Mouse (Mus musculus): Measurements from ENCODE around the gene Gjd3. TPM values are rescaled to one million over a fixed set of nuclear protein-coding genes. Genes with fewer than 3 reads are reported as not detected.

Gjd3 gene
- polyA plus RNA-seq, 1 experiment from 2014 or later = 0.31 TPM

DNA sequence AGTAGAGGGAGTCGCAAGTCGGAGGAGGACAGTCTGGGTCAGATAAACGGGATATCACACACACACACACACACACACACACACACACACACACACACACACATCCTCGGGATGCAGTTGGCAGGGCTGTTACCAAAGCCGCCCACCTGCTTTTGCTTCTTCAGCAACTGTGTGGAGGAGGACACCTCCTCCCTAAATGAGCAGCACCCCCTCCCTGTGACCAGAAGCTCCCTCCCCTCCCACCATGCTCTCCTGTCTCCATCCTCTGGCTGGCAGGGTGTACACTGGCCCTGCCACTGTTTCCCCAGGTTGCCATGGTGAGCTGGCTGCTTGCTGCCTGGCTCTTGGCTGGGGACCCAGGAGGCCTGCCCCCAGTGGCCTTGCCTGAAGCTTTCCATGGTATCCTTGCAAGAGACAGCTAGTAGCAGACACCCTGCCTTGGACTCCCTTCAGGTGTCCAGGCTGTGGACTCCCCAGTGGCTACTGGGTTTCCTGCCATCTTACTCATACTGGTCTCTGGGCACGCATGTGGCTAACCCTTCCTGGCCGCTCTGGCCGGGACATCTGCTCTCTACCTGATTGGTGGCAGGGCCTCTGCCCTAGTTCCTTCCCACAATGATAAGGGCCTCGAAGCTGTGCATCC lies 16.2 kb downstream of the Gjd3 start:
- Histone ChIP-seq H3K4me3 (ENCODE audit: low read length) (no peak overlapping the region), H3K27ac (ENCODE audit: low read length) (no peak overlapping the region), H3K9ac (ENCODE audit: low read length) (no peak overlapping the region), H3K27me3 (ENCODE audit: control insufficient read depth, insufficient read depth, low read depth, low read length) (no peaks in the 10 kb centered on the region), H3K4me1 (replicated peaks; ENCODE audit: control insufficient read depth, insufficient read depth, low read length) (peaks cover 94% of the 10 kb centered on the region), H3K9me3 (ENCODE audit: control insufficient read depth, low read length) (no peaks in the 10 kb centered on the region), H3K36me3 (ENCODE audit: control insufficient read depth, insufficient read depth, low read length) (peaks cover 26% of the 10 kb centered on the region), H3K4me2 (ENCODE audit: low read depth, low read length) (peak overlapping the region; percentile 20; the same call in 1 of the 2 replicates)
- 48% methylated on average over 9 of the region's 9 CpGs for WGBS
- ATAC-seq (ENCODE audit: low read depth) = no peak

DNA sequence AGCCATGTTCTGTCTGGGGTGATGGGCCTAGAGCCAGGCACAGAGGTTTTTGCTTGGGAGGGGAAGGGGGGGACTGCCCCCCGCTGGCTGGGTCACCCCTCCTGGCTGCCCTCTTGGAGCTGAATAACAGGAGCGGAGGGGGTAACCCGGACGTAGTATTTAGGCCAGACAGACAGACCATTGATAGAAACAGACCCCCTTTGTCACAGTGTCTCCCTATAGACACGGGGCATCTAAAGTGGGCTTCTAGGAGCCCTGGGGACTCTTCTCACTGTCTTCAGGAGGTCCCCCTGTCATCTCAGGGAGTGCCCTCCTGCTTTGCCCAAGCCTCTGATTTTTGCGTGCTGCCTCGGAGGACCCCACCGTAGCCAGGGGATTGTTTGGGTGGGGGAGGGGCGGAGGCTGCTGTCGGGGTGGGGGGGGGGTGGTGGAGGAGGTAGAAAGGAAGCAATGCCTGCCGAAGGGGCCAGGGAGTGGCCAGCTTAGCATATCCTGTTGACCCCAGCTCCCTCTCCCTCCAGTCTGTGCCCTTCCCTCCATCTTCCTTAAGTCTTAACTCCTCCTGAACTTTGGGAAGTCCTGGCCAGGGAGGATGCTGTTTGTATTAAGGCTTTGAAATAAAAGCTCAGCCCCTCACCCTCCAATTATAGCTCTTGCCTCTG lies 17.3 kb downstream of the Gjd3 start:
- H3K4me3 ChIP-seq (ENCODE audit: low read length) = peak overlapping the region; percentile 76
- peak overlapping the region; percentile 57 for H3K9ac ChIP-seq (ENCODE audit: low read length)
- H3K4me2 ChIP-seq (ENCODE audit: low read depth, low read length) = peak overlapping the region; percentile 100
- peaks cover 87% of the 10 kb centered on the region for H3K4me1 ChIP-seq (replicated peaks; ENCODE audit: control insufficient read depth, insufficient read depth, low read length)
- 9% methylated on average over 11 of the region's 11 CpGs for WGBS
- H3K27ac ChIP-seq (ENCODE audit: low read length) = peak overlapping the region; percentile 95
- H3K36me3 ChIP-seq (ENCODE audit: control insufficient read depth, insufficient read depth, low read length) = peaks cover 20% of the 10 kb centered on the region
- ATAC-seq (ENCODE audit: low read depth) = no peak
- no peaks in the 10 kb centered on the region for H3K9me3 ChIP-seq (ENCODE audit: control insufficient read depth, low read length)
- no peaks in the 10 kb centered on the region for H3K27me3 ChIP-seq (ENCODE audit: control insufficient read depth, insufficient read depth, low read depth, low read length)

DNA sequence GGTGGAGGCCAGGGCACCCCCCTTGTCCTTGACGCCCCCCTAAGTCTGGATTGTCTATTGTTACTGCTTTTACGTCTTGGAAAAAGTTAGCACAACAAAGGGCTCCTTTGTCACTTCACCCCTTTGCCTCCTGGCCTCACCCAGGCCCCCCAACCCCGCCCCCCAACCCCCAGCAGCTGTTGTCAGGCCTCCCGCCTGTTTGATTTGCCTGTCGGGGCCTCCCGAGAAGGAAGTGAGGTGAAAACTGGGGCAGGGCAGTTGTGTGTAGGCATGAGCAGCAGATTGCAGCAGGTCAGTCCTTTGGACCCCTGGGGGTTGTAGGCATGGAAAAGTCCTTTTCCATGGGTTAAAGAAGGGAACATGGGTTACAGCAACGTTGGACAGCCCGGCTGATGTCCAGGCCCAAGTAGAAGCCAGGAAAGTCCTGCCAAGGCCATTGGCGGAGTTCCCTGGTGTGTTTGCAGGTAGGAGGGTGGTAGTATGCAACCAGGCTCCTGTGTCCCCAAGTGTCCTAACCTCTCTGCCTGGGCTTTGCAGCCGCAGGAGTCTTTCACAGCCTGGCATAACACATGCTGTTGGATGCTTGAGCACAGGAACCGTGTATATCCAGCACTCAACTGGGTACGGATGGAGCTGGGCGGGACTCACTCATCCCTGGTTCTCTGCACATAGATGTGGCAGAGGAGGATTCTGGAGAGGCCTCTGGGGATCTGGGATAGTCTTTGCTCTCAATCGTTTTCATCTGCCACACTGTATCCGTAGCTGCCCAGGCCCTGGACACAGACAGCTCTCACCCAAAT lies 18.0 kb downstream of the Gjd3 start:
- Histone ChIP-seq H3K36me3 (ENCODE audit: control insufficient read depth, insufficient read depth, low read length) (peaks cover 12% of the 10 kb centered on the region), H3K27me3 (ENCODE audit: control insufficient read depth, insufficient read depth, low read depth, low read length) (no peaks in the 10 kb centered on the region), H3K9ac (ENCODE audit: low read length) (peak overlapping the region; percentile 57), H3K27ac (ENCODE audit: low read length) (peak overlapping the region; percentile 95), H3K4me1 (replicated peaks; ENCODE audit: control insufficient read depth, insufficient read depth, low read length) (peaks cover 83% of the 10 kb centered on the region), H3K4me2 (ENCODE audit: low read depth, low read length) (peak overlapping the region; percentile 100), H3K4me3 (ENCODE audit: low read length) (peak overlapping the region; percentile 76), H3K9me3 (ENCODE audit: control insufficient read depth, low read length) (no peaks in the 10 kb centered on the region)
- WGBS = 16% methylated on average over 15 of the region's 15 CpGs
- no peak for ATAC-seq (ENCODE audit: low read depth)

DNA sequence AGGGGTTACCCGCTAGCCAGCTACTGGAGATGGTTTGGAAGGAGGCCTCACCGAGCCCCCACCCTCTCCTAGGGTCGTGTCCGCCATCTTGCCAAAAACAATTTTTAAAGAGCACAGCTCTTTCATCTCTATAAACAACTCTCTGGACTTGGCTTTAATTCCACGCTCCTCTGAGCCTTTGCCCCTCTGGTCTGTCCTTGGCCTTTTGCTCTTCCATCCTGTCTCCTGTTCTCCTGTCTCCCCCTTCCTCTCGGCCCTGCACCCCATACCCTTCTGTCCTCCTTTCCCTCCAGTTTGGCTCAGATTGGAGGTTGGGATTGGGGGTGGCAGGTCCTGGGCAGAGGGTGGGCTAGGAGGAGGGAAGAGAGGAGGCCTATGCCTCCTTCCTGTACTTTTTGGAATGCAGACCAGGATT lies 18.6 kb downstream of the Gjd3 start:
- peaks cover 12% of the 10 kb centered on the region for H3K36me3 ChIP-seq (ENCODE audit: control insufficient read depth, insufficient read depth, low read length)
- H3K4me2 ChIP-seq (ENCODE audit: low read depth, low read length) = peak overlapping the region; percentile 100
- no peaks in the 10 kb centered on the region for H3K9me3 ChIP-seq (ENCODE audit: control insufficient read depth, low read length)
- no peak for ATAC-seq (ENCODE audit: low read depth)
- H3K4me3 ChIP-seq (ENCODE audit: low read length) = peak overlapping the region; percentile 76
- H3K27me3 ChIP-seq (ENCODE audit: control insufficient read depth, insufficient read depth, low read depth, low read length) = no peaks in the 10 kb centered on the region
- H3K9ac ChIP-seq (ENCODE audit: low read length) = peak overlapping the region; percentile 57
- peak overlapping the region; percentile 95 for H3K27ac ChIP-seq (ENCODE audit: low read length)
- peaks cover 83% of the 10 kb centered on the region for H3K4me1 ChIP-seq (replicated peaks; ENCODE audit: control insufficient read depth, insufficient read depth, low read length)
- WGBS = 4% methylated on average over 6 of the region's 6 CpGs

DNA sequence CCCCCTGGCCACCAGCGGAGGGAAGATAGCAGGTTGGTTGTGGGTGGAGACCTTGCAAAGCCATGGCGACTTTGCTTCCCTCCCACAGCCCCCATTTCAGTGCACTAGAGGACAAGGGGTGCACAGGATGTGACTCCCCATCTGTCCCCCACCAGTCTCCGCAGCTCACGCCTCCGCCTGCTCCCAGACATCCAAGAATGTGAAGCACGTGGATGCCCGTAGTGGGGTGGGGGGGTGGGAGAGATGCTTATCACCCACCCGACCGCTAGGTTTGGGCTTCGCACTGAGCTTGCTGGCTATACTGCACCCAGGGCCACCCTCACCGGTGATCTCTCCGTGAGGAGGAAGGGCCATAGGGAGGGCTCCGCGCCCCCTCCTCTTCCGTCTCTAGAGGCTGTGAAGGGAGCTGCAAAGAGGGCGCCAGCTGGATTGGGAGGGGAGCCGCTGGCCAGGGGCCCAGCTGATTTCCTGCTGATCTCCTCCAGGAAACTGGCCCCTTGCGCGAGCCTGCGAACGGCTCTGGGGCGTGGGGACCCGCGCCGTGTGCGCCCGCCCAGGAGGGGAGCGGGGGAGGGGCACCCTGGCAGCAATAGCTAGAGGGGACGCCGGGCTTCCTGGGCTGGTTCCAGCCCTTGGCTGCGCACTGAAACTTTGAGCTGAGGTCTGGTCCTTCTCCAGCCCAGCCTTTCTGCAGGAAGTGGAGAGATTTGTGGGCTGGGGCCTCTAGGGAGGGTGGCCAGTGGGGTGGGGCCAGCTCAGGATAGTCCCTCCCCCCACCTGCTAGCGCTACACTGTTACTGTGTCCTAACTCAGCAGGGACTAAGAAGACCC lies 19.4 kb downstream of the Gjd3 start:
- Histone ChIP-seq H3K4me3 (ENCODE audit: low read length) (peak overlapping the region; percentile 76), H3K4me2 (ENCODE audit: low read depth, low read length) (peak overlapping the region; percentile 100), H3K36me3 (ENCODE audit: control insufficient read depth, insufficient read depth, low read length) (peaks cover 12% of the 10 kb centered on the region), H3K9me3 (ENCODE audit: control insufficient read depth, low read length) (no peaks in the 10 kb centered on the region), H3K4me1 (replicated peaks; ENCODE audit: control insufficient read depth, insufficient read depth, low read length) (peaks cover 80% of the 10 kb centered on the region), H3K27me3 (ENCODE audit: control insufficient read depth, insufficient read depth, low read depth, low read length) (no peaks in the 10 kb centered on the region), H3K27ac (ENCODE audit: low read length) (peak overlapping the region; percentile 95), H3K9ac (ENCODE audit: low read length) (peak overlapping the region; percentile 57)
- peak; percentile 88 for ATAC-seq (ENCODE audit: low read depth)
- WGBS = 0% methylated on average over 29 of the region's 32 CpGs

DNA sequence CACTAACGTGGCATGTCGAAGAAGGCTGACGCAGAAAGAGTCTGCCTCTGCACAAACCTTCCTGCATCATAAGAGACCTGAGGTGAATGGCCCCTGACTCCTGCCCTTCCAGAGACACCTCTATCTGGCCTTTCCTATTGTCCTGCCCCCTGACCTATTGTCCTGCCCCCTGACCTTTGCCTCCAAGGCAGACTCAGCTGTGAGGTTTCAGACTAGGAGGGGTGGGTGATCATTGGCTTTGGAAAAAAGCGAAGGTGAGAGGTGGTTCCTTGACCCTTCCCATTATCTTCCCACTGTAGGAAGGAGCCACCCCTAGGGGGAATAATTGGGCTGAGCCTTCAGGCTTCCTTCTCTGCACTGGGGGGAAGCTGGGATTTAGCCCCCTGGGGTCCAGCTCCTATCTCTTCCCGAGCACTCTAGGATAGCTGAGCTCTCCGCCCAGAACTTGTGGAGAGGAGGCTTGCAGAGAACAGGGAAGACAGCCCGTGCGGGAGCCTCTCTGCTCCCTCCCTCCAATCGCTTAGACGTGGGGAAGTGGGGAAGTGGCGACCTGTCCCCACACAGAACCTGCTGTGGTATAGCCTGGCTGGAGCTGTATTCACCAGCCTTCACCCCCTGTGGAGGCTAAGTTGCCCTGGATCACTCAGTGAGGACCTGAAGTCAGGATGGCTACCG lies 20.3 kb downstream of the Gjd3 start:
- Histone ChIP-seq H3K9me3 (ENCODE audit: control insufficient read depth, low read length) (no peaks in the 10 kb centered on the region), H3K4me3 (ENCODE audit: low read length) (peak overlapping the region; percentile 76), H3K9ac (ENCODE audit: low read length) (peak overlapping the region; percentile 57), H3K27me3 (ENCODE audit: control insufficient read depth, insufficient read depth, low read depth, low read length) (no peaks in the 10 kb centered on the region), H3K36me3 (ENCODE audit: control insufficient read depth, insufficient read depth, low read length) (peaks cover 11% of the 10 kb centered on the region), H3K4me1 (replicated peaks; ENCODE audit: control insufficient read depth, insufficient read depth, low read length) (peaks cover 72% of the 10 kb centered on the region), H3K27ac (ENCODE audit: low read length) (peak overlapping the region; percentile 95), H3K4me2 (ENCODE audit: low read depth, low read length) (peak overlapping the region; percentile 100)
- no peak for ATAC-seq (ENCODE audit: low read depth)
- WGBS = 12% methylated on average over 12 of the region's 12 CpGs

DNA sequence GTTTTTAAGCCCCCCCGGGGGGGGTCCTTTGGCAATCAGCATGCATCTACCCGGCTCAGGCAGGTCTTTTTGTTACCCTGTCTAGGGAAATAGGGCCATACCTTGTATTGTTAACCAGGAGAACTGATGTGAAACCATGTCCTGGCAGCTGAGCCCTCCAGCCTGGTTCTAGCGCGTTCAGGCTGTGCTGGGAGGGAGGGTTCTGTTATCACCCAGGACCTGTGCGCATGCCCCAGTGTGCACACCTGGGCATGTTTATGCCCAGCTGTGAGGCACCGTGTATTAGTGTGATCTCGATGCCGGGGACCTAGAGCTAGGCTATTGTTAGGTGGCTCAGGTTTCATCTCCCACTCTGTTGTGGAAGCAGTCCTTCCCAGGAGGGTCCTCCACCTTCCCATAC lies 21.1 kb downstream of the Gjd3 start:
- 6% methylated on average over 8 of the region's 8 CpGs for WGBS
- no peak for ATAC-seq (ENCODE audit: low read depth)

DNA sequence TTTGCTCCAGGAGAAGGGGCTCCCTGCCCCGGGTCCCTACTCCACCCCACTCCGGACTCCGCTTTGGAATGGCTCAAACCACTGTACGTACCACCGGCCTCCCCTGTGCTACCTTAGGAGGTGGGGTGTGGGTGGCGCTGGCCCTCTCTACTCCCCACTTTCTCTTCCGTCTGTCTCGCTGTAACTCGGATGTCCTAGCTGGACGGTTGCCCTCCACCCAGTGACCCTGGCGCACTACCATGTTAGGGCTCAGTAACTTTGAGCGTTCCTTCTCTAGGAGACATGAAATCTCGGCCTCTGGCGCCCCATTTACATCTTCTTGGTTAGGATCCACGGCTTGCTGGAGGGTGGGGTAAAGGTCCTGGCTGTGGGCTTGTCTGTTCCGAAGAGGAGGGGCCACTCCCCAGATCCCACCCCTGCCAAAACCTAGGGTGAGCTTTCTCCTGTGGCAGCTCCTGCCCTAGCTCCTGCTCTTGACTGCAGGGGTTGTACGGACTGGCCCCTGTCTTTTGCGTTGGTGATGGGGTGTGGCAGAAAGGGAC lies 21.7 kb downstream of the Gjd3 start:
- H3K27me3 ChIP-seq (ENCODE audit: control insufficient read depth, insufficient read depth, low read depth, low read length) = no peaks in the 10 kb centered on the region
- H3K4me2 ChIP-seq (ENCODE audit: low read depth, low read length) = peak overlapping the region; percentile 100
- H3K4me1 ChIP-seq (replicated peaks; ENCODE audit: control insufficient read depth, insufficient read depth, low read length) = peaks cover 62% of the 10 kb centered on the region
- peak overlapping the region; percentile 77 for H3K9ac ChIP-seq (ENCODE audit: low read length)
- peak overlapping the region; percentile 93 for H3K27ac ChIP-seq (ENCODE audit: low read length)
- WGBS = 1% methylated on average over 18 of the region's 18 CpGs
- no peaks in the 10 kb centered on the region; the same call in 1 of the 2 replicates for H3K36me3 ChIP-seq (ENCODE audit: control insufficient read depth, insufficient read depth, low read length)
- H3K4me3 ChIP-seq (ENCODE audit: low read length) = peak overlapping the region; percentile 76
- no peaks in the 10 kb centered on the region for H3K9me3 ChIP-seq (ENCODE audit: control insufficient read depth, low read length)
- ATAC-seq (ENCODE audit: low read depth) = no peak

More for the DNA sequence above, 21.1 kb downstream of the Gjd3 start:
- Histone ChIP-seq H3K4me2 (ENCODE audit: low read depth, low read length) (peak overlapping the region; percentile 100), H3K4me1 (replicated peaks; ENCODE audit: control insufficient read depth, insufficient read depth, low read length) (peaks cover 64% of the 10 kb centered on the region), H3K9ac (ENCODE audit: low read length) (peak overlapping the region; percentile 77), H3K27me3 (ENCODE audit: control insufficient read depth, insufficient read depth, low read depth, low read length) (no peaks in the 10 kb centered on the region), H3K4me3 (ENCODE audit: low read length) (peak overlapping the region; percentile 76), H3K27ac (ENCODE audit: low read length) (peak overlapping the region; percentile 4; the same call in 1 of the 2 replicates), H3K9me3 (ENCODE audit: control insufficient read depth, low read length) (no peaks in the 10 kb centered on the region), H3K36me3 (ENCODE audit: control insufficient read depth, insufficient read depth, low read length) (peaks cover 4% of the 10 kb centered on the region)

Data from lung, embryonic 16.5 days (tissue).